Mouse (Mus musculus) CH12.LX (cell line): ENCODE data around the gene Klhdc4.

ENCODE experiments used
- CTCF ChIP-seq, 2 experiments: IDR thresholded peaks in 1 of 2; conservative IDR thresholded peaks in 1 of 2; 2 replicates each; pipeline ENCODE4 v1.5.1; 2011 to 2012; ENCODE audit warnings: low read depth in 2 of 2, low read length in 2 of 2, improper control_type of control experiment in 1 of 2, inconsistent platforms in 1 of 2, mild to moderate bottlenecking in 1 of 2, moderate library complexity in 1 of 2
- UBTF ChIP-seq: IDR thresholded peaks from 2 replicates; pipeline ENCODE4 v1.6.1; 2012; ENCODE audit warnings: low read depth, mild to moderate bottlenecking, inconsistent platforms, low read length, improper control_type of control experiment, moderate library complexity

DNA sequence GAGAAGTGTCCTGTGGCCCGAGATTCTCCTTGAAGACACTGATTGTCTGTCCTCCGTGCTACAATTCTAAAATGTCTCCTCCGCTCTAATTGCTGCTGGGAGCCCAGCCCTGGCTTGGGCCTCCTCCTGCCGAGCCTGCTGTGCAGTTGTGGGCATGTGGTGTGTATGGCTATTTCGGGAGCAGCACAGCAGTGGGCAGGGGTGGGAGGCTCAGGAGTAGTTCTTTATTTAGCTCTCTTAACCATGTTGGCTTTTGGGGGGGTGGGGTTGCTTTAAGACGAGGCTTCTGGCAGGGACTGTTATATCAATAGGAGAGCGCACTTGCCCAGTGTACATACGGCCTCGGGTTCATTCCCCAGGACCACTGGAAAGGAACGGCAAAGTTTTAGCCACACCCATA is 42.8 kb downstream of the Klhdc4 start:
- TF ChIP-seq CTCF (conservative IDR thresholded peaks at IDR 0.05 in 1 of 2, IDR thresholded peaks at IDR 0.05 in 1 of 2; ENCODE audit: low read depth in 2 of 2, low read length in 2 of 2) (no peak), UBTF (no peak)
